Mouse (Mus musculus): Measurements from ENCODE around the gene Rcan2.

Gene Rcan2

DNA sequence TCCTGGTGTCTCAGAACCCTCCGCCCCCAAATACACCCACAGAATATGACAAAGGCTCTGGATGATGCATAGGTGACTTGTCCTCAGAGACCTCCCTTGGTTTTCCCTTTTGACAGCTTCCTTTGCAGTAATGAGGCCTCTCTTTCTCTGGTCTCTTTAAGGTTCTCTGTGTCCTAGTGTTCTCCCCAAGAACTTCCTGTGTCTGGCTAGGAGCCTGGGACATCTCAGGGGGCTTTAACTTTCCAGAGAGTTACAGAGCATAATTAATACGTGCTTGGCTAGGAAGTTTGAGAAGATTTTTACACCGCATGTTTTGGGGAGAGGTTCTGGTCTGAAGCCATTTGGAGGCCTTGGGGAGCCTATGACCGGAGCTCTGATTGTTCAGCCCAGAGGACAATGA, 128.7 kb downstream of the Rcan2 start:
- DNase-seq, result no peak

DNA sequence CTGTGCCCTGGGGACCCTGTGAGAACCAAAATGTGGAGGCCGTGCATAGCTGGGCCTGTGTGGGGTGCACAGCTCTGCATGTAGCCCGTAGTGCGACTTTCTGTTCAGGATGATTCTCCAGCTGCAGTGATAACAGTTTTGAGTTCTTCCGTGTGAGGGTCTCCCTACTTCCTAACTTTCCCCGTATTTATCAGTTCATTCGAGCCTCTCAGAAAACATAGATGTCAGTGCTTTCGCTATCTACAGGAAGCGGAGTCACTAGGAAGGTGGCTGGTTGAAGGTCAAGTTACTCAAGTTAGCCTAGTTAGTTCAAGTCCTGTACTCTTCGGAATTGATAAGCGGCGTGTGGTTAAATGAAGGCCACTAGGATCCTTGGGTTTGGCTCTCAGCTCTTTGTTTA, 130.6 kb downstream of the Rcan2 start:
- no peak for DNase-seq

DNA sequence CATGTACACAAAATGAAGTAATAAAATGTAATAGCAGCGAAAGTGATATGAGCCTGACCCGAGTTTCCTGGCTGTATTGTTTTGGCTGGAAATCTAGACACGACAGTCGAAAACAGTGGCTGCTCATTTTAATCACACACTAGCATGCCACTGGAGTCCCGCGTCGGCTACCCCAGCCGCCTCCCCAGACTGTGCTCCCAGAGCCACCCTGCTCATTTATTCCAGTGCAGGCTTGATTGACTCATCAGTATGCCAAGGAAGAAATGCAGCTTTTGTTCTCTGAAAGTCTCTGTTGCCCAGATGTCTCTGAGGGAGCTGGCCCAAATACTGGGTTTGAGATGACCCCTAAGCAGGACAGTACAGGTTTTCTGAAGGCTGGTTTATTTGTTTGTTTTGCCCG, 132.9 kb downstream of the Rcan2 start:
- no peak for DNase-seq

DNA sequence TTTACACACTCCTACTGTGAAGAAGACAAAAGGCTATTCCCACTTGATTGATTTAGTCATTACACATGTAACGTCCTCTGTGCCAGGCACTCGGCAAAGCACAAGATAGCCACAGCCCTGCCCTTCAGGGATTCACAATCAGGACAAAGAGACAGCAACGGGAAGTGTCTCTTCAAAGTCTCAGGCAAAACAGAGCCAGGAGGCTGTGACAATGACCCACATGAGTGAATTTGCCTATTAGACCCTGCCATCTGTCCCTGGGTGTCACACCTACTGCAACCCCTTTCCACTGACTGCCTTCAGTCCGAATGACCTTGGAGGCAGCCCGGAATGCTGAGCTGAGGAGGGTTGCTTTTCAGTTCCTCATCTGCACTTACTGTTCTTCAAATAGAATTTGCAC, 151.1 kb downstream of the Rcan2 start:
- DNase-seq, result peak; percentile 72

DNA sequence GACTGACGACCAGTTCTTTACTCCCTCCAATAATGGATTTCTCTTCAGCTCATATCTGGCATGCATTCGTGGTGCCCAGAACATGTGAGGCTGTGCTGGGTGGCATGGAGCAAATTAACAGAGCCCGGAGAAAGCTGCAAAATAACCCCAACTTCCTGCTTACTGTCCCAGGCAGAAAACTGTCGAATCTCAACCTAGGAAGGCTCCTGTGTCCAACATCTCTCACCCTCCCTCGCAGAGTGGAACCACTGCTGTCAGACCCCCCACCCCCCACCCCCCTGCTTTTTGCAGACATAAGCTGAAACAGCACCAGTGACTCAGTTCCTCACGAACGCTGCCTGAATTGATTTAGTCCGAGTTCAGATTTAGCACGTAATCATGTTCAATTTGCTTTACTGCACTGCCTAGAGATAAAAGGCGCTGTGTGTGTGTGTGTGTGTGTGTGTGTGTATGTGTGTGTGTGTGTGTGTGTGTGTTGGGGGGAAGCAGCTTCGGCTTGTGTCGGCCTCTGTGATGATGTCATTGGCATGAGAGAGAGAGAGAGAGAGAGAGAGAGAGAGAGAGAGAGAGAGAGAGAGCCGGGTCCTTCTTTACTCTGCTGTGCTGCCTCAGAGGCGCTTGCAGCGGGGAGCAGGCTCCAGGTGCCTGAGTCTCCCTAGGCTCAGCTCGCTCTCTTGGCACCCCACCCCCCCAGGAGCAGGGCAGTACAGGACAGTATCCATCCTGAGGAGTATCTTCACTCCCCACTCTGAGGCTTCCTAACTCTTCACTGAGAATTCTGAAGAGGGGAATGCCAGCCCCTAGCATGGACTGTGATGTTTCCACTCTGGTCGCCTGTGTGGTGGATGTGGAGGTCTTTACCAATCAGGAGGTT, 151.7 kb downstream of the Rcan2 start:
- DNase-seq, result peak; percentile 83

DNA sequence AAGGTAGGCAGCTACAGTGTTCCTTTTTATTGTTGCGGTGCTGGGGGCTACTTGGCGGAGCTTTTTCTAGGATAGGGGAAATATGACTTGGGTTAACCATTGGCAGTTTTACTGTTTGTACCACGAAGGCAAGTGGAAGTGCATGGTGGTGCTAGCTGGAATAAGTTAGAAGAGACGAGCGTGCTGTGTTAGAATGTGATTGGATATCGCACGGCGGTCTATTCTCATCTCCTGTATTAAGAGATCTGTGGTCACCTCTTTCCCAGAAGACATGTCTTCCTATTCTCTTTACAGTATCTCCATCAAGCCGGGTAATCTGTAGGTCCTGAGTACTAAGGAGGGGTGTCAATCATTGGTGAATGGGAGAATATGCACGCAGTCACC, 152.4 kb downstream of the Rcan2 start:
- no peak for DNase-seq

DNA sequence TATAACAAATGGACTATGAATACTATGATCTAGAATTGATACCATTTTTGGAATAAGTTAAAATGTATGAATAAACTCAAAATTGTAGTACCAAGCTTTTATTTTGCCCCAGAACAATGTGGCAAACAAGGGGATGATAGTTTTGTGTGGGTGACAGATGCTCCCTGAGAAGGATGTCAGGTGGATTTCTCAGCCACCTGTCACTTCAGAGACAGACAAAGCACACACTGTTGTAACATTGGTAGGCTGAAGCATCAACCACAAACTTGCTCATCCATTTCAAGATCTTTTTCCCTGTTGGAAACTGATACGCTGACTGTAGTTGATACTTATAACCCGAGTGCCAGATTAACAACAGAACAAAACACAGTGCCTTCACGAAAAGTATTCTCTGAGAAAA, 158.6 kb downstream of the Rcan2 start:
- no peak for DNase-seq

DNA sequence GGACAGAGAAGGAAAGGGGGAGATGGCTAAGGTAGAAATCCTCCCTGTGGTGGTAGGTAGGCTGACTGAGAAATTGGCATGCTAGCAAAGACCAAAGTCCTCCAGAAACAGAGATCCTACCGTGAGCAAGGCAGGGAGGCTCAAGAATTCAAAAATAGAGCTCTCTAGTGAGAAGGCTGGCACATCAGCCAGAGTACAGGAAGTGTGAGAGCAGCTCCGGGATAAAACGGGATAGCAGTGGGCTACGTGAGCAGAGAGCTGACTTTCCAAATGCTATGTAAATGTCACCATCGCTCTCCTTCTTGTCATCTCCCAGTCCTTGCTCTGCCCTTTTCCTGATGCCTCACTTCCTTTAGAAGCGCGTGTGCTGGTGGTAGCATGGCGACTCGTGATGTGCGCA, 168.8 kb downstream of the Rcan2 start:
- DNase-seq, result no peak

DNA sequence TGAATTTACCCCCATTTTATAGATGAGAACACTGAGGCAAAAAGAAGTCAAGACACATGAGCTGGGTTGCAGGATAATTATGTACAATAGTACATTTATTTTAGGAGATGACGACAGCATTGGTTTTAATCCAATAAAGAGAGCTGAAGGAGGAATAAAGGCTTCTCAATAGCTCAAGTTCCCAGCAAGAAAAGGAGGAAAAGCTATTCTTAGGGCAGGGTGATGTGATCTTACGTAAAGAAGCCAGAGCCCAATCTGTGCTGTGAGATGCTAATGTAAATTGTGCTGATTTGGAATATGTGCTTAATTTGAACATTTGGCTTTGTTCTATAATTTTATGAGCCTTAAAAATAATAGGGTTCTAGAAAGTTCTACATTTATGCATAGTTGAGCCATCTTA, 176.4 kb downstream of the Rcan2 start:
- no peak for DNase-seq

DNA sequence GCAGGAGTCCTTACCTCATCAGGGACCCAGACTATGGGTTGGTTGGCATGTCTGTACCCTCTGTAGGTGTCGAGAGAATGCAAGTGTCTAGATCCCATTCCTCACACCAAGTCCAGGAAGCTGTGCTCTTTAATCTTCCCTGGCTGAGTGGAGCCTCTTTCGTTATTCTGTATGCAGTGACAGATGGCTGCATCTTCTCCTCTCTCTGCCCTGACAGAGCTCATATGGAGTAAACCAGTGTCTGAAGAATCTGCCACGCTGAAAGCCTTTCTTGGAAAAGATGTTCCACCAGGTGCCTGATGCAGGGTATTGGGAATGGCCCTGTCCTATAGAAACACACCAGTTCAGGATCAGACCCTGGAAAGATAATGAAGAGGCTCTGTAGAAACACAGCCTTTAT, 178.8 kb downstream of the Rcan2 start:
- DNase-seq, result no peak

DNA sequence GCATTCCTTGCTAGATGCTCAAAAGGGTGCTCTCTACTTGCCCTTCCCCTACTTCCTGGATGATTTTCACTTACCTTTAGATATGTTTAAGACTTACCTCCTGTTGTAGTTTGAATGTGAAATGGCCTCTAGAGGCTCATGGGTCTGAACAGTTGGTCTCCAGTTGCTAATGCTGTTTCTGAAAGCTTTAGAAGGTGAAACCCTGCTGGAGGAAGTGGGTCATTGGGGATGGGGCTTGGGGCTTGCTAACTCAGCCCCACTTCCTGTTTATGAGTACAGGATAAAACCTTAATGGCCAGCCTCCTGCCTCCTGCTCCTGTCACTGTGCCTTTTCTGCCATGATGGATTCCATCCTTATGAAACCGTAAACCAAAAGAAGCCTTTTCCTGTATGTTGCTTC, 181.4 kb downstream of the Rcan2 start:
- no peak for DNase-seq

DNA sequence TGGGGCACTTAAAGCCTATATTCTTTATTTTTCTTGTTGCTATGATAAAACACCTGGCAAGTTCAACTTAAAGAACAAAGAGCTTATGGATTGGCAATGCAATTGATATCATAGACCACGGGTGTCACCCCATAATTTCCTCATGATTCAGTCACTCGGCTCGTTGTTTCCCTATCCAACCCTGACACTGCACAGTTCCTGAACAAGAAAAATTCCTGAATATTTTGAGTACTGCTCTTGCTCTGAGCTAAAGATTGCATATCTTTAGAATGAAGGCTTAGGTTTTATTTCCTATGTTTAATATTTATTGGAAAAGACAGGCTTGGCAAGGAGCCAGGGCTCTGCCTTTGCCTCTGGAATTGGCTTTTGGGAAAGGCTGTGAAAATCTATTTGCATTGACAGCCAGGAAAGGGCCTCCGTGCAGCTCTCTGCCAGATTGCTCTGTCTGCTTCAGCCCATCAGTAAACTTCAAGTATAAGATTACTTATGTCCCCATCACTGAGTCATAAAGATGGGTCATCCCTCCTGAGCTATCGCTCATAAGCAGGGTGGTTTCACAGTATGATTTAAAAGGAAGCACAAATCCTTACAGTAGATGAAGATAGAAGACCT, 188.3 kb downstream of the Rcan2 start:
- DNase-seq, result peak; percentile 20

DNA sequence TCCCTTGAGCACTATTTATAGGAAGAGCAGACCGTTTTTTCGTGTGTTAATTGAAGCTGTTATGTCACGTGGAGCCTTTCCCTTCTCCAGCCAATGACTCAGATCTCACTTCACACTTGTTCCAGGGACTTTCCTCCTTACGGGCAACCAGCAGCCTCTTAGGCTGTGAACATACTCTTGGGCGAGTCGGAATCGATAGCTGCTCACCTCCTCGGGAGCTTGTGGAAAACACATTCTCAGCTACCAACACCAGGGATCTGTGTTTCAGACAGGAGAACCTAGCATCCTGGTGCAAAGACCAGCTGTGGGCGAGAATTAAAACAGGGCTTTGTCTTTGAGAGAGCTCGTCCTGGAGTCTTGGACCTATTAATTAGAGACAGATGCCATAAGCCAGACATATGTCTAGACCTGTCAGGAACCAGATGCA, 189.8 kb downstream of the Rcan2 start:
- no peak for DNase-seq

DNA sequence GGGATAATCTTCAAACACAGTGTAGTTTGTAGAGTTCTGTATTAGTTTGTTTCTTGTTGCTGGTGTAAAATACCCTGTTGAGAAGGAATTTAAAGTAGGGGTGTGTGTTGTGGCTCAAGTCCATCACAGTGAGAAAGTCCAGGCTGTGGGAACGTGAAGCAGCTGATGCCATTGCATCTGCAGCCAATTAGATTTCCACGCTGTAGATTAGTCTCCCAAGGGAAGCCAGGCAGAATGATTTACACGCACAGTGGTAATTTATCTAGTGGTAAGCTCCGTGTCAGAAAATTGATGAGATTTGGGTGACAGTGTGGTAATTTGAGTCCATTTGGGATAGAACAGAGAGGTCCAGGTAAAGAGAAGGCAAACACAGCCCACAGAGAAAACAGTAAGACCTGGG, 192.9 kb downstream of the Rcan2 start:
- peak; percentile 38 for DNase-seq

DNA sequence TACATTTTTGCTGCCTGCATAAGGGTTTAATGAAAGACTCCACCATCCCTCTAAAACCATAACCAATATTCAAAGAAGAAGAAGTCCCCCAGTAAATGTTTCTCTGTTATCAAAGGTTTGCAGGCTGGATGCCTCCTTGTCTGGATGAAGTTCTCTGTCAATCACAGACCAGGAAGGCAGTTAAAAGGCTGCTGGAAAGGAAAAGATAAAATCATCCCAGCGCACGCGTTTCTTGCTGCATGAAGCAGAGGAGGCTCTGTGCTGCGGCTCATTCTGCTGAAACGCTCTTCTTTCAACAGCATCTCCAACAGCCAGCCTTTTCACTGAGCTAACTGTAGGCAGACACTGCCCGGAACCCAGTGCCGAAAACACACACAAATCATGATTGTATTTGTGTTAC, 196.4 kb downstream of the Rcan2 start:
- DNase-seq, result no peak

DNA sequence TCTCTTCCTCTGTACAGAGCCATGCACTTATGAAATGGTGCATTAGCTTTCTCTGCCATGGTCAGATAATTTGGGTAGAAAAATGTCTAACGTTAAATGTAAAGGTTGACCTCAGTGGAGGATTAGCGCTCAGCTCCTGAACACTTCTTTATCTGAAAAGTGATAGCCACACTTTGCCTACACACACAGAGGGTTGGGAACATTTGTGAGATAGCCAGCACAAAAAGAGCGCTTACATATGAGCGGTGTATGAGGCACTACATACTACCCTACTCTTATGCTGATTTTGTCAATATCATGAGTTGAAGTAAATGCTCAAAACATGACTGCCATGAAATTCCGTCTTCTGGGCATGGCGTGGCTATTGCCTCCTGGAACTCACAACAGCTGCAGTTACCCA, 196.9 kb downstream of the Rcan2 start:
- DNase-seq, result no peak

DNA sequence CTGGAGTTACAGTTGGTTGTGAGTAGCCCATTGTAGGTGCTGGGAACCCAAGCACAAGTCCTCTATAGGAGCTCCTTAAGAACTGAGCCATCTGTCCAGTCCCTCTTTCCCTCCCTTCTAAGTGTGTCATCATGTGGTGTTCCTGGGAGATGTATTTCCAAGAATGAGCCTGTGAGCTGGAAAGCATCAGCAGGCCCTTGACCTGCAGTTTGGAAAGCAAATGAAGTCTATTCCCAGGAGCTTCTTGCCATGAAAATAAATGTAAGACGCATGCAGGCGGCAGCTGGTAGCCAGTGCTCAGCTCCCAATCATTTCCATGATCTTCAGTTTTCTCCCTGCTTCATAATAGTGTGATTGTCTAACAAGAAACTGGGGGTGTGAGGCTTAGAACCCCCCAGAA, 203.2 kb downstream of the Rcan2 start:
- no peak for DNase-seq

DNA sequence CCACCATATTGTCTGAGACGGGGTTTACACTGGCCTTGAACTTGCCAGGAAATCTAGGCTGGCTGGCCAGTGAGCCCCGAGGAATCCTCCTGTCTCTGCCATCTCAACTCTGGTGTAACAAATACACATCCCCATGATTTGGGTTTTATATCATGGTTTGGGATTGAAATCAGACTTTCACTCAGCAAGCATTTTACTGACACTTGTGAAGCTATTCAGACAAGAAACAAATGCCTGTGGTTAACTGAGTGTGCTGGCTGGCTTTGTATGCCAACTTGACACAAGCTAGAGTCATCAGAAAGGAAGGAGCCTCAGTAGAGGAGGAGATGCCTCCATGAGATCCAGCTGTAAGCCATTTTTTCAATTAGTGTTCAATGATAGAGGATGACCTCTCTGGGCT, 206.3 kb downstream of the Rcan2 start:
- DNase-seq, result no peak

DNA sequence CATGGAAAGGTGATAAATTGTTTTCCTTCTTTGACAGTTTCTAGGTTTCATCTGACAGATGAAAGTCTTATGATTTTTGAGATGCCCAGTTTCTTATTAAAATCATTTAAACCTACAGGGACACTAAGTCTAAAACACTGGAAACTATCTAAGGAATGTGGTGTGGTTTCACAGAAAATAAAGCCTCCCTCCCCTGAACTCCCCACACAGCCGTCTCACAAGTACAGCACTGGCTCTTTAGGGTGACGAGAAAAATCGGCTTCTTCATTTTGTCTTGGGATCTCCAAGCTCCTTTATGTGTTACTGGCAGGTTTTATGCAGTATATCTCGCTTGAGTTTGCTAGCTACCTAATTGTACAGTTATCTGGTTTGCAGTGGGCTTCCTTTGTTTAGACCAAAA, 210.8 kb downstream of the Rcan2 start:
- no peak for DNase-seq

DNA sequence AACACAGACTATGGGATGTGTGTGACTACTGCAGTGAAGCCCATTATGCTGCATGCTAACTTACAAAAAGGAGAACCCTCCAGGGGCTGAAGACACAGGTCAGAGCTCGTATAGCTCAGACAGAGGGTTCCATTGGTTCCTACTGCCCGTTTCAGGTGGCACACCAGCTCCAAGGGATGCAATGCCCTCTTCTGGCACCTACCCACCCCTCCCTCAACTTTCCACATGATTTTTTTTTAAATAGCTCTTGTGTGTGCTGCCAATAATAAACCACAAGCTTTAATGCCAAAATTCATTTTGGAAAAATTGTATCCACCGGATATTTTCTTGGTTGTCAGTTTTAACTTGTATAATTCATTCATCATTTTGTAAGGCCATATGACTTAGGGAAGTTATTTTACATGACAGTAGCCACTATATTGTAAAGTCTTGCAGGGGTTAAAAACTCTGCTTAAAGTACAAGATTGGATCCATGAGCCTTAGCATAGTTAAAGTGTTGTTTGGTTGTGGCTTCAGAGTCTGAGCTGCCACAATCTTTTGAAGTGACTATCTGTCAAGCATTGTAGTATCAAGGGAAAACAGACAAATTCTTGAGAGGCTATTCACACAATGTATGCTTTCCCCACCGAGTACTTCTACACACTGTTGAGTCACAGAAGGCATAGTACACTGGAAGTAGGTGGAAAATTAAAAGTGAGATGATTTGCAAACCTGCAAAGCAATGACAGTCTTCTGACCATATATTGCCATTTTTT, 212.8 kb downstream of the Rcan2 start:
- no peak for DNase-seq

DNA sequence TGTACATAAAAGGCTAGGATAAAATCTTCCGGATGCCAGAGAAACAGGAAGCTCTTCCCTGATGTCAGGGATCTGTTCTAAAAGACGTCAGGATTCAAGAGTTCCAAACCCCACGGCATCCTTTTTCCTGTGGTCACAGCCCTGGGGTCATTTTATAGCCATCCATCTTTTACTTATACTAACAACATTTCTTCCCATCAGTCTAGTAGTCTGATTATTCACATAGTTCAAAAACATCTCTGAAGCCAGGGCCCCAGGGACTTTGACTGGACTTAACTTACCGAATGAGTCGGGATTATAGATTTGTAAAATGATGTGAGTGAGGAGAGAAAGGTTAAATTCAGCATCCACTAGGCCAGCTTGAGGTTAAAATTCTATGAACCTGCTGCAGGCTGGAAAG, 215.2 kb downstream of the Rcan2 start:
- no peak for DNase-seq

DNA sequence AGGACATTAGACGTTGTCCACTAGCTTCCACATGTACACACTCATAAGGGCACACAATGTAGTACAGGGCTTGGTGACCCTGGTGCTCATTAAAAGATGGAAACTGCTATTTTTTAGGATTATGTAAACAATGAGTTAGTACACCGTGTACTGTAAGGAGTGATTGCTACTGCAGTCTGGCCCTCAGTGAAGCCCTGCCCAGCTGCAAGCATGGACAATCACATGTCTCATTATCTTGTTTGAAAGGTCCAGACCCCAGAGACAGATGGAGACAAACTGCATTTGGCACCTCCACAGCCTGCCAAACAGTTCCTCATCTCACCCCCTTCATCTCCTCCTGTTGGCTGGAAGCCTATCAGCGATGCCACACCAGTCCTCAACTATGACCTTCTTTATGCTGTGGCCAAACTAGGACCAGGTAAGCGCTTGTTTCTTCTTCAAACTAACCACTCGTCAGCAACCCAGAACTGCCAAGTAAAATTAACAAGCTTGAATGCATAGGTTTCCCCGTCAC, 219.6 kb downstream of the Rcan2 start:
- peak; percentile 6 for DNase-seq

DNA sequence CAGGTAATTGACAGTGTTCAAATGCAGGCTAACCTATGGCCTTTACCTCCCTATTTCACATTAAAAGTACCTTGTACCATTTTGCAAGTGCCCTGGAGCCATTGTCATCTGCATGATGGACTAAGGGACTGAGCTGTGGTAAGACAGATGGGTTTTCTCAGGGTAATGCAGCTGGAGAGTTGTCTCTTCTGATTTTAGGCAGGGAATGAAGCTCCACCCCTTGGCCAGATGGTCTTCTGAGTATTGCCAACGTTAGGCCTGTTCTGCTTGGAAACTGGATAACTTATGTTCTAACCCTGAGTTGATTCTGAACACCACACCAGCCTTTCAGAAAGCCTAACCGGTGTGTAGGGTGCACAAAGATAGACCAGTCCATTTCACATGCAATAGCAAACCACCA, 222.7 kb downstream of the Rcan2 start:
- DNase-seq, result peak; percentile 15

DNA sequence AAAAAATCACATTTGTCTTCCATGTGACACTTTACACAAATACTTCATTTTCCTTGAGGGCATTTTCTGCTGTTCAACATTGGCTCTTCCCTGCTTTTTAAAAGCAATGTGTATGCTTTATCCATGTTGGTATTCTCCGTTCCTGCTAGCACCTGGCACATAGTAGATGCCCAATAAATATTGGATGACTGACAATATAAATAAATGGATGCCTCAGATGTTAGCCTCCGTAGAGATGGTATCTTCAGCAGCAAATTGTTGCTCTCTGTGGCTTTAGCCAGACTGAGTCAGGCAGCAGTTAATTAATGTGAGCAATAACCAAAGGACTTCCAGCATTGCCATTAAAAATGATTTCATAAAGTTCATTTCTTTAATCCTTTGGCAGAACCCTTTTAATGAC, 223.9 kb downstream of the Rcan2 start:
- no peak for DNase-seq
